Mouse (Mus musculus): ENCODE measurements around the gene 1700001C19Rik.

DNA sequence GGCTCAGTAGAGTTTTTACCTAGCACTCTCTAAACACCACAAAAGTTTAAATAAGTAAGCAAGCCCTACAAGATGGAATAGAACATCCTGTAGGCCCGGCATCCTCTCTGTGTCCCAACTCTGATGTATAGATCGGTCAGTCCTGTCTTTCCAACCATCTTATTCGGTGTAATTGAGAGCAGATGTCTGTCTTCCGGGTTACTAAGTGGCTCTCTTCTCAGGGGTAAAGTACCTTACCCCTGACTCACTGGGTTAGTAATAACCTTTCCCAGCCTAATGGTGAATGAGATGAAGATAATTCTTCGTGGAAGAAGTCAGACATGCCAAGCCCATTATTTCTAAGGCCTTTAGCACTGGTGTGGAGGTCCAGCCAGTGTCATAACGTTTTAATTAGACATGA, 63.2 kb downstream of the 1700001C19Rik start:
- TF ChIP-seq GATA1 (IDR thresholded peaks at IDR 0.05; ENCODE audit: borderline replicate concordance, low read length), result no peak
- no peak for TF ChIP-seq FLI1 (IDR thresholded peaks at IDR 0.05; ENCODE audit: low read length)

Measured in megakaryocyte, embryonic 14.5 days (primary cell).